Mouse (Mus musculus): Measurements from ENCODE around the gene Ttll3.

Ttll3 gene

DNA sequence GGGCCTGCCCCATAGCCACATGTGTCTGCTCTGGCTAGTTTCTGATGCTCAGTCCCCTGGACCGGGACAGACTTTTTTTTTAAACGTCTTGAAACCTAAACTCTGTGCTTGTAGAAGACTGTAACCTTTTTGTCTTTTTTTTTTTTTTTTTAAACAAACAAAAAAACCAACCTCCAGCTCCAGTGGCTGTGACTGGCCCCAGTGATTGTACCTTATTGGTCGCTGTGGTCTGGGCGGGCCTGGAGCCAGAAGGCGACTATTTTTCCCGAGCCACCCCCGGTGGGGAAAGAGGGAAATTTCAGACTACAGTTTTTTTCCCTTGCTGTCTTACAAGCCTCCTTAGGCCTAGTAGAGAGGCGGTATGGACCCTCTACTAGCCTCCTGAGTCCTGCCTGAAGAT, at the start of gene Ttll3:
Gene Ttll3, plus strand, starts transcription at position 301 of the 400 bp plus-strand sequence.
- DNase-seq = no peak

DNA sequence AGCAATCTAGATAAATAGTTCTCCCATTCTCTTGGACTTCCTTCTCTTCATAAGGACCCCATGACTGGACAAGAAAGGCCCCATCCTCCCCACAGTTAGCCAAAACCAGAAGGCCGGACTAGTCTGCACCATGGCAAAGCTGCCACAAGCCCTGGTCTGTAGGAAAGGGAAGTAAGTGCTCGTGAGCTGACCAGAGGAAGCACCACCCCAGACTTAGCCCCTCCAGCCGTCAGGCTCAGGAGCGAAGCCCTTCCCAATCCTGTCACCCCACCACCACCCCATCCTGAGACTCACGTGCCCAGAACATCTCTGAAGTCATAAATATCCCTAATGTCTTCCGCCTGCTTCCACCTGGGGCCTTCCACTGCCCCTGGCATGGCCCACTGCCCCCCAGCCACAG, 47.5 kb upstream of the Ttll3 start:
- no peak for DNase-seq

DNA sequence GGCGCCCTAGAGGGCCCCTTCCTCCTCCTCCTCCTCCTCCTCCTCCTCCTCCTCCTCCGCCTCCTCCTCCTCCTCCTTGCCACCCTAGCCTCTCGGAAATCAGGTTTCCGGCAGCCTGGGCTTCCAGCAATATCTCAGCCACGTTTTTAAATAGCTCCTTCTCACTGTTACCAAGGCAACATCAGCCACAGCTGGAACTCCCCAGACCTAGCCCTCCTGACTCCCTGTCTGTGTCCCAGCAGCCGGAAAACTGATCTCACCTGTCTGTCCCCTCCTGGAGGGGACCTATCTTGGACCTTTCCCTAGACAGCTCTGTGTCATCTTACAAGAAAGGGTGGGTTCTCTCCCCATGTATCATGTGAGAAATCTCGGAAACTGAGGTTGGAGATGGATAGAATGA, 46.8 kb upstream of the Ttll3 start:
- DNase-seq = no peak

DNA sequence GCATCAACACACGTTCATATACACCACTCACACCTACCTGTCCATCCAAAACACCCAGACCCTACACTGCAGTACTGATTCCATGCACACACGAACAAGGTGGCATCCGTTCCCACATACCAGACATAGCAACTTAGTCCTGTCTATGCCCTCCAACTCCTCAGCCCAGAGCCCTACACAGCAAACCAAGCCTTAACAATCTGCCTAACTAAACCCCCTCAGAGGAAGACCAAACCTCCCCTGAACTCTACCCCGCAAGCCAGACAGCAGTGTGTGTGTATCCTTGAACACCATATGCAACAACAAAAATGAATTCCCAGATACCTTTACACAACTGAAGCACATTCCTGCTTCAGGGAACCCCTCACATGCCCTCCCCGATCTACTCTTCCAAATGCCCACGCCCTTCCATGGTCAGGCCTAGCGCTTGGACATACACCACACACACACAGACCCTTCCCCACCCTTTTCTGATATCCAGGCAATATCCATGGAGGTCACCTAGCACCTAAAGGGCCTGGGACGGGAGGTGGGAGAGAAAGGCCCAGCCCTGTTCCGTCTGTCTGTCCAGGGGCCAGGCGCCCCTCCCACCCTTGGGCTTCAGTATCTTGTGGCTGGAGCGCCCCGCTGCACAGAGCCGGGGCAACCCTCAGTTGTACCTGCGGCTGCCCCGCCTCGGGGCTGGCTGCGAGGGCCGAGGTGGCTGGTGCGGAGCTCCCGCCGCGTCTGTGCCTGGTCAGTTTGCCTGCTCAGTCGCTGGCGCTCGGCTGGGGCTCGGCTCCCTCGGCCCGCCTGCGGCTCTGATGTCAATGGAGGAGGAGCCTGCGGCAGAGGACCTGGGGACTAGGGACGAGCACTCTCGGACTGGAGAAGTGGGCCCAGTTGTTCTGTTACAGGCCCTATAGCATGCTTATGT, 45.6 kb upstream of the Ttll3 start, which contains the start of gene Camk1:
Gene Camk1, minus strand, starts transcription at position 808 of the 916 bp plus-strand sequence.
- peak; percentile 65 to 76 for DNase-seq

DNA sequence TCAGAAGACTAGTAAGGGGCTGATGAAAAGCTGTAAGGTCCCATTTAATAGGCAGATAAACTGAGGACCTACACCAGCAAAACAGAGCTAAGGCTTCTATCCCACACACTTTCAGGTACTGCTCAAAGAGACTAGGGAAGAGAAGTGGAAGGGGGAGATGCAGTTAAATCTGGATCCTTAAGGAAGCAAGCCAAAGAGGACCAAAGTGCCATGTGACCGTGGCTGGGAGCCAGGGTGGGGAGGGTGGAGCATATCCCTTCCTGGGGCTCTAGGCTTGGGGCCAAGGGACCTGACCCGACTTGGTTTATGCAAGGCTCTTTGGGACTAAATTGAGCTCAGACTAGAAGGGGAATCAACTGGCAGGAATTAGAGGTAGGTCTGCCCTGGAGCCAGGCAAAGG, 44.7 kb upstream of the Ttll3 start:
- DNase-seq = peak; percentile 68 to 77

DNA sequence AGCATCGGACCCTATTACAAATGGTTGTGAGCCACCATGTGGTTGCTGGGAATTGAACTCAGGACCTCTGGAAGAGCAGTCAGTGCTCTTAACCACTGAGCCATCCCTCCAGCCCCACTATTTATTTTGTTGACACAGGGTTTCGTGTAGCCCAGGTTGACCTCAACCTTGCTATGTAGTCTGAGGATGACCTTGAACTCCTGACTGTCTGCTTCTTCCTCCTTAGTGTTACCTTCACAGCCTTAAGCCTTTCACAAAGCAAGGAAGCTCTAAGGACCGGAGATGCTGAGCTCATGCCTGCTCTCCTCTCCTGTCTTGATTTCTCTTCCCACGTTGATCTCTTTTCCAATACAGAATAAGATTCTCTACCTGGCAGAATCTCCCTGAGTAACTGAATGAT, 42.2 kb upstream of the Ttll3 start:
- DNase-seq = no peak

DNA sequence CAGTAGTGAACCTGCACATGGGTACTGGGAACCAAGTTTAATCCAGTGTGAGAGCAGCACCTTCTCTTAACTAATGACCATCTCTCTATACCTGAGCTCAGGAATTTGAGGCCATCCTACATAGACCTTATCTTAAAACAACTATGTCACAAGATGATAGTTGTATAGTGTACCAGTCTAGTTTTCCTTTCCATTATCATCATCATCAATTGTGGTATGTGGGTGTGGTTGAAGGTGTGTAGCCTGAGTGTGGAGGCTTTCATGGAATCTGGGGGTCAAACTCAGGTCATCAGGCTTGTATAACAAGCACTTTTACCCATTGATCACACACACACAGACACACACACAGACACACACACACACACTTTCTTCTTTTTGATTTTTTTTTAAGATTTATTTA, 38.5 kb upstream of the Ttll3 start:
- no peak for DNase-seq

DNA sequence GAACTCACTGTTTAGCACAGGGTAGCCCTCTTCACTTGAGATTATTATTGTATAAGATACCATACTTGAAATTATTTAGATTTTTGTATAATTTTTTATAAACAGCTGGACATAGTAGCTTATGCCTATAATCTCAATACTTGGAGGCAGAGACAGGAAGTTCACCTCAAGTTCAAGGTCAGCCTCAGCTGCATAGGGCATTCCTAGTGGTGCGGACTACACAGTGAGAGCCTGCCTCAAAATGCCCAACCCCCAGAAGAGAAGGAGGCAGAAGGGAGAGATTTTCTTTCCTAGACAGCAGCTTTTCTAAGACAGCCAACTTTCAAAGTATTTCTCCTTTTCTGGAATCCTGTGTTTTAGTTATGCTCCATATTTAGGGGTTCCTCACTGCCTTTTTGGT, 37.9 kb upstream of the Ttll3 start:
- no peak for DNase-seq

DNA sequence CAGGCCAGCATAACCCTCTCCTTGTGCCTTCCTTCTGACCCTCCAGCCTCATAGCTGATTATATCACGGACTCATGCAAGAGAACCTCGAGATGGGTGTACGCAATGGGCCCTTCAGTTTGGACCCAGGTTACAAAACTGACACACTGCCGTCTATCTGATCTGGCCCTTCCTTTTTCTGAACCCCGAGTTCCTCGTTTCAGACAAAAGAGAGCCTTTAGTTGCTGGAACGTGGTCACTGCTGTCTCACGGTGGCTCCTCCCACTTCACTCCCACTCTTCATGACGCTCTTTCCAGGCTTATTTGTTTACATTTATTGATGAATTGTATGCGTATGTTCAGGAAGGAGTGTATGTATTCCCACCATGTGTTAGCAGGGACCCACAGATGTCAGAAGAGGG, 37.4 kb upstream of the Ttll3 start:
- no peak for DNase-seq

DNA sequence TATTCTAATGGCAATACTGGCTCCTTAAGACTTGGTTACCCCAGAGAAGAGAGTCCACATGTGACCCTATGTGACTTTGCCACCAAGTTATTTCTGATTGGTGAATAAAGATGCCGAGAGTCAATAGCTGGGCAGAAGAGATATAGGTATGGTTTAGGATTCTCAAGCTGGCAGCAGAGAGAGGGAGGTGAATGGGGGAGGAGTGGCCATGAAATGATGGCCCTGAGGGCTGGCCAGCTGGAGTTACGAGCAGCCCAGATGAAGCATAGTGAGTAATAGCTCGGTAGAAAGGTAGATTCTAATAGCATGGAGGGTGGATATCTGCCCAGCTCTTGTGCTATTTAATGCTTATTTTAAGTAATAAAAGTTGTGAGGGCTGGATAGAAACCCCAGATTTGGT, 36.2 kb upstream of the Ttll3 start:
- DNase-seq = no peak

DNA sequence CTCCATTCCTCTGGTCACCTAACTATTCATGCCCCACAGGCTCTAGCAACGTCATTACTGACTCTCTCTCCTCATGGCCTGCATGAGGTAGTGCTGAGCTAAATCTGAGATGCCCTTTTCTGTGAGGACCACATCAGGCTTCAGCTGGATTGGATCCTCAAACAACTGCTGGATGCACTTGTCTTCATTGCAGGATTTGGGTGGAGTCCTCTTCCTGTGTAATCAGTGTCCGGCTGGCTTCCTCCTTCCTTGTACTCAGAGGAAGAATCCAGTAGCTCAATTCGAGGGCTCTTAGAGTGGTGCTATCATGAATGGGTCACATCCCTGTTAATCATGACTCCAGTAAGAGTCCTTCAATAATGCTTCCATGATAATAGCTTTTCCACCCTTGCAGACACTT, 35.4 kb upstream of the Ttll3 start:
- DNase-seq = no peak

DNA sequence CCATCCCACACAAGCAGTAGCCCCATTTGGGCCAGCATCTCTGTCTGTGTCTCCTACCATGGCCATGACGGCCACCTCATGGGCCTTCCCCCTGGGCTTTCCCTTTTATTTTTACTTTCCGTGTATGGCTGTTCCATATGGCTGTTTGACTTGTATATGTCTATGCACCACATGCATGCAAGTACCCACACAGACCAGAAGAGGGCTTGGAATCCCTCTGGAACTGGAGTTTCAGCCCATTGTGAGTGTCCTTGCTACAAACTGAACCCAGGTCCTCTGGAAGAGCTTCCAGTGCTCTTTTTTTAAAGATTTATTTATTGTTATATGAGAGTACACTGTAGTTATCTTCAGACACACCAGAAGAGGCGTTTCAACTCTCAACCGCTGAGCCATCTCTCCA, 27.6 kb upstream of the Ttll3 start:
- DNase-seq = no peak

DNA sequence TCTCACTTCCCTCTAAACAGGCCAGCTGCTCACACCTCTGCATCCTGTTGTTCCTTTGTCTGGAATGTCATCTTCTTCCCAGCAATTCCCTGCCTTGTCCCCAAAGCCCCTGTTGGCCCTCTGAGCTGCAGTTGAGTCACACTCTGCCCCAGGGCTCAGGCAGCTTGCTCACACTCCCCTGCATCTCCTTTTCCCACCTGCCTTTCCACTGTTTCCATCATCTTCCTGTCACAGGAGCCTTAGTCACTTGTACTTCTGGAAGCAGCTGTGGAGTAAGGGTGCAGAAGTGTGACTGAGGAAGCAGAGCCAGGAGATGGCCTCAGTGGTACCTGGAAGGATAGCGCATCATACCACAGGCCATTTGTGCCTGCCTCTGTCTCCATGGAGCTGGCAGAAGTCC, 26.8 kb upstream of the Ttll3 start:
- no peak for DNase-seq

DNA sequence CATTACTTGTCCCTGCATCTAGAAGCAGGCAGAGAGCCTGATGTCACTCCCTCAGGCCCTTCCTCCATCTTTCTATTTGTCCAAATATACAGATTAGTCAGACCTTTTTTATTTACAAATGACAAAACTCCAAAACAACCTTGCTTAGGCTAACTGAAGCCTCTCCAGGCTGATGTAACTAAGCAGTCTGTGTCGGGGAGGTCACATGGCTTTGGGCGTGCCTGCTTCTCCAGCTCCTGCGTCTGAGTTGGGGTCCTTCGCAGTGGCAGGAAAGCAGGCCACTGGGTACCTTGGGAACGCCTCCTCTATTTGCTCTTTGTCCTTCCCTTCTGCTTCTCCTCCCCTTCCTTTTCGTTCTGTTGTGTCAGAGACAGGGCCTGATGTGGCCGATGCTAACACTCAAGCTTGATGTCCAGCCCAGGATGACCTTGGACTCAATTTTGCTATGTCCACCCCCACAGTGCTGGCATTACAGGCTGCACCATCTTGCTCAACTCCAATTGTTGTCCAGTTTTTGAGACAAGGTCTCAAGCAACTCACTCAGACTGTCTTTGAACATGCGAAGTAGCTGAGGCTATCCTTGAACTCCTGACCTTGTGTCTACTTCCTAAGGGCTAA, 24.4 kb upstream of the Ttll3 start:
- no peak for DNase-seq

DNA sequence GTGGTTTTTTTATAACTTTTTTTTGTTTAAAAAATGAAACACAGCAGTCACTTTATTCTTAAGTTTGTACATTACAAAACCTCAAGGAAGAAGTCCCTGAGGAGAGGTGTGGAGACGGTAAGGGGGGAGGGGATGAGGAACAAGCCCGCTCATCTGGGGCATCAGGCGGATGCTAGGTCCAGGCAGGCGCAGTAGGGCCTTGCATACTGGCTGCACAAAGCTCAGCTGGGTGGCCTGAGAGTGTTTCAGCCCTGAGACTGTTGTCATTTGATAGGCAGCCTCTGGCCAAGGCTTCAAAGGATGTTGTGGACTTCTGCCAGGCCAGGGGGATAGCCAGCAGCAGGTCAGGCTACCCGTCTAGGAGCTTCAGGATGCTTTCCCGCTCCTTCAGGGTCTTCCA, 22.4 kb upstream of the Ttll3 start:
- no peak for DNase-seq

DNA sequence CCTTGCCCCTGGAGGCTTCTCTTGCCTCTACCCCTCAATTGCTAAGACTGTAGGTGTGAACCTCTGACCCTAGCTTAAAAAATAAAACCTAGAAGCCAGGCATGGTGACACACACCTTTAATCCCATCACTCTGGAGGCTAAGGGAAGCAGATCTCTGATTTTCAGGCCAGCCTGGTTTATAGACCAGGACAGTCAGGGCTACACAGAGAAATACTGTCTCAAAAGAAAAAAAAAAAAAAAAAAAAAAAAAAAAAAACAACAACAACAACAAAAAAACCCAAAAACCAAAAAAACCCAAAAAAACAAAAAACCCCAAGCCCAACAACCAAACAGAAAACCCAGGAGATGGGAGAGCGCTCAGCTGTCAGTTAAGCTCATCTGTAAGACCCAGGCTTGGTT, 21.5 kb upstream of the Ttll3 start:
- DNase-seq = no peak

DNA sequence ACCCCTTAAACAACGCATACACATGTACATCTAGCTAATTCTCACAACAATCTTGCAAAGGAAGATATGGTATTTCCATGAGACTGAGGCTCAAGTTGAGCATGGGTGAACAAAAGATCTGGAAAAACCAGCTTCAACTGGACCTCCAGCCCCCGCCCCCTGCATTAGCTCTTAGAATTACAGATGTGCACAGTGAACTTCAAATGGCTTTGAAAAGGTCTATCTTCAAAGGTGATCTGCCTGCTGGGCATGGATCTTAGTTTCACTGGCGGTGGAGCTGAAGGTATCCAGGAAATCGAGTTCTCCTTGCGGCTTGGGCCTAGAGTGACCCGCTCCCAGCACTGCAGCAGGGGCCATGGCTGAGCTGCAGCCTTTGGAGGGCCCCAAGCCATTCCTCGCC, 20.9 kb upstream of the Ttll3 start:
- no peak for DNase-seq

DNA sequence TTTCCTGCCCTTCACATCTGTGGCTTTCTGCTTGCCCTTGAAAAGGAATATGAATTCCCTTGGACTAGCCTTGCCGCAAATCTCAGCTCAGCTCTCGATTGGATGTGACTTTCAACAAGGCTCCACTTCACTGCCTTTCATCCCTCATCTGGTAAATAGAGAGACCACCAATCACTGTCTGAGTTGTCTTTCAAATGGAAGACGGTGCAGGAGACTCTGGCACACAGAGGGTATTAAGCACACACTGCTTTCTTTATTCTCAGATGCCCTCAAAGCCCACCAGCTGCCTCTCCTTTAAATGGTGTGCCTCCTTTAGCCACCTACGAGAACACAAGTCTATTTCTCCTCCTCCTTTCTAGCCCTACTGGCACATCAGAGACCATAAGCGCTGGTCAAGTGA, 20.5 kb upstream of the Ttll3 start:
- DNase-seq = no peak

DNA sequence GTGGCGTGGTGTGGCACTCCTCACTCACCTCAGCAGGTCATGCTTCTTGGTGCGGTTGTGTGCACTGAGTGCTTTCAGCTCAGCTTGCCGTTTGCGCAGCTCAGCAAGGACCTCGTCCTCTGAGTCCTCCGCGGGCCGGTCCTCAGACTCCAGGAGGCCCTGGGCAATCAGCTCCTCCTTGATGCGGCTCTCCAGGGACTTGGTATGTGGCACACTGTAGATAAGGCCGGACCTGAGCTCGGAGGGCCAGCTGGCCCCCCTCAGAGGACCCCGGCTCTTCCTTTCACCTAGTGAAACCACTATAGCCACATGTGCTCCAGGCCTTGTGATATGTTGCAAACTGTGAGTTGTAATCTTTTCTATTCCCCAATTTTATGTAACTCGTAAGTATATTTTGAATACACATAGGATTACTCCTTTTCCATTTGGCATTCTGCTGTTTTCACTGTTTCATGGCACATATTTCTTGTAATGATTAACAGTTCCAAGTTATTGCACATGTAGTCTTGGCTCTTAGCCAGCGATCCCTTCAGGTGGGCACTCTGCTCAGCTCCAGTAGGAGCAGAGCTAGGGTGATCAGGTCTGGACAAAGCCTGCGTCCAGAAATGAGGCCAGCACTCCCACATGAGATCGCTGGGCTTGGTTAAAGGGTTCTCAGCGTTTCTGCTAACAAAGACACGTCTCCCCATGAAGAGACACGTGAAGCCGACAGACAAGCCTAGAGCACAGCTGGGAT, 18.7 kb upstream of the Ttll3 start:
- DNase-seq = no peak

DNA sequence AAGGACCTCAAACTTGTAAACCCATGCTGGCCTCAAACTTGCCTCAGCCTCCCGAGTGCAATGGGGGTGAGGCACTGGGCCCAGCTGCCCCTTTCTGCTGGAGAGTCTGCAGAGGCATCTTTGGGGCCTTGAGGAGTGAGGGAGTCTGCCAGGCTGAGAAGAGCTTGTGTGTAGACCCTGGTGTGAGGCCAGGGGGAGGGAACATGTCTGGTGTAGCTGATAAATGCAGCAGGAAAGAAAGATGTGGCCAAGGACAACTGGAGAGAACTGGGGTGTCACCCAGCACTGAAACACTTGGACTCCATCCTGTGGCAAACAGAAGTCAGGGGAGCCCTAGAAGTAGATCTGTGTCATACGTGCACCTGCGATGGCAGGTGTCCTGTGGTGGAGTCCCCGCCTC, 15.6 kb upstream of the Ttll3 start:
- DNase-seq = no peak

DNA sequence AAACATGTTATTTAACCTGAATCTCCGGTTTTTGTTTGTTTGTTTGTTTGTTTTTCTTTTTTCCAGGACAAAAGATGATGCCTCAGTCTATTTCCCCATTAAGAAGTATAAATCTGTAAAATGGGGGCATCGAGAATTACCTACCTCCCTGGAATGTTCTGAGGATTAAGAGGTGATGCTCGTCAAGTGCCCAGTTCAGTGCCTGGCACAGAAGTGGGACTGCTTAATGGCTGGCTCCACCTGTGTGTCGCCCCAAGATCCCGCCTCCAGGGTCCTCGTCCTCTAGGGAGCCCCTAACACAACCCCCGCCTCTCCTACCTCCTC, 11.9 kb upstream of the Ttll3 start:
- DNase-seq = no peak

DNA sequence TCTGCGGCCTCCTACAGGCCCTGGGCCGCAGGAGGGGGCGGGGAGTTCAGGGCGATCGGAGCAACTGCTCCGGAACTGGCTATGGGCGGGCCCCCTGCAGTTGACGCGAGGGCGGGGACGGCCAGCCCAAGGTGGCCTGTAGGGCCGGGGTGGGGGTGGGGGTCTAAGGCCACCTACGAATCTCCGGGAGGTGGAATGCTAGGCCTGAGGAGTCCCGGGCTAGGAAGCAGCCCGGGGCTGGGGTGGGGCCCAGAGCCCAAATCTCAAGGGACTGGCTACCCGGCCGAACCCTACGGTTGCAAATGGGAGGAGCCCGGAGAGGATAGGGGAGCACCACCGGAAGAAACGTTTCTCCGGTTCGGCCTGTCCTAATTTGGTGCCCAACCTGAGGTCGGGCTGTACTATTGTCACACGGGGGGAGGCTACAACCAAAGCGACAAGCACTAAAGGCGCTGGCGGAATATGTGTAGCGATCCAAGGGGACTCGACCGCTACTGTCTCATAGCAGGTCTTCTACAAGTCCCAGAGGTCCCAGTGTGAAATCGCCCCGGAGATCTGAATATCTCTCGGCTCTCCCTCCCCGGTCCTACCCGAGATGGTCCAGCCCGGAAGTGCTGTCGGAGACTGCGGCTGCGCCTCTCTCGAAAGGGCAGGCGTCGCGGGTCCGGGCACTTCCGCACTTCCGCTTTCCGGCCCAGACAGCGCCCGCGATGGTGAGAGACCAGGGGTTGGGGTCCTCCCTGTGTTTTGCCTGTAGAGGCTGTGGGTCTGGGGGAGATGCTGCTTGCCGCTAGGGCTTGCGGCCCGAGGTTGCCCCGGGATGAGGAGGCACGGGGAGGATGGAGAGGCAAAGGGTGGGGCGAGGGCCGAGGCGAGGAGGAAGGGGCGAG, 11.3 kb upstream of the Ttll3 start, which contains the start of the genes Tada3 and Arpc4:
Gene Tada3, minus strand, starts transcription at position 388 of the 890 bp plus-strand sequence.
Gene Arpc4, plus strand, starts transcription at position 620 of the 890 bp plus-strand sequence.
- peak; percentile 92 to 96 for DNase-seq

DNA sequence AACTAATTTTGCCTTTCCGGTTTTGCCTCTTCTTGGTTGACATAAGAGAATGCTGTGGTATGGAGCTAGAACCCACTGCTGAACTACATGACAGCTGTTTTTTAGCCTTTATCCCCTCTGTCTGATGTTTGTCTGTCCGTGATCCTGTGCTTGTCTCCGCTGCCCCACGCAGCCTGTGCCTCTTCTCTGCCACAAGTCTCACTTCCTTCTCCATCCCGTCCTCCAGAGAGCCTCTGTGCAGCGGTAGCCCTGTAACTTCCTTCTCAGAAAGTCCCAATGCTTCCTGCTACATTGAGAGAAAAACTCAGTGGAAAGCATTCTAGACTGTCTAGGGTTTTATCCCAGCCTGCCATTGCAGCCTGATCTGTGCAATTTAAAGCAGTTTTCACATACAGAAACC, 9.8 kb upstream of the Ttll3 start:
- DNase-seq = no peak
